Mouse (Mus musculus) right cerebral cortex, postnatal 4 days (tissue): ENCODE measurements around the gene Erbb3.
"Not testable (repeated sequence)": the region's sequence is repeated elsewhere in the genome, so short reads cannot be mapped to it uniquely, and the experiment has no call there.

Source experiments
- DNase-seq: peaks from one replicate; pipeline ENCODE4 v3.0.0-alpha.2; 2022

Gene Erbb3

DNA sequence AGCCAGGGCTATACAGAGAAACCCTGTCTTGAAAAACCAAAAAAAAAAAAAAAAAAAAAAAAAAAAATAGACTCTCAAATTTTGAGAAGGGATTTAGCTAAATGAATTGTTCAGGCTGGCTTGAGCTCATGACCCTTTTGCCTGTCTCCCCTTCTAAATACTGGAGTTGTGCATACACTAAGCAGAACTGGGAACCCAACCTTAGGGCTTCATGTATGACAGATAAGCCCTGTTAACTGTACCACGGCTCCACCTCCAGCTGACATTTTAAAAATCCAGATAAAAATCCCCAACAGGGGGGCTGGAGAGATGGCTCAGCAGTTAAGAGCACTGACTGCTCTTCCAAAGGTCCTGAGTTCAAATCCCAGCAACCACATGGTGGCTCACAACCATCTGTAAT, 33.9 kb downstream of the Erbb3 start:
- DNase-seq, result not testable (repeated sequence)

- DNase-seq, result not testable (repeated sequence)
These were observed 39.2 kb downstream of the Erbb3 start for GRCm38 (mm10) chr10:128550144-128550823.

DNA sequence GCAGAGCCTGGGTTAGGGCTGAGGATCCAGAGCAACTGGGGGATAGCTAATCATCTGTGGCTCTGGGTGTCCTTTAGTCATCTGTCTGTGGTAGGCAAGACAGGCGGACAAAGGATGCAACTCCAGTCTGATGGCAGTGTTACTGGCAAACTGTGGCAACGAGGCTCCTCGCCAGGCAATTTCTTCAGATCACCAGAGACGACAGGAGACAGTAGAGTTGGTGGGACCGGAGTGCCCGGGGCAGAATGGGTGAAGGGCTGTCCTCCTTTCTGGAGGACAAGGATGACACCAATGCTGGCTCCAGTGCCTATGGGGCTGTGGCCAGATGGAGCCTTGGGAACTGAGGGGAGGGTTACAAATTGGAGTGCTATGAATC, 39.8 kb downstream of the Erbb3 start:
- DNase-seq, result peak; percentile 28

DNA sequence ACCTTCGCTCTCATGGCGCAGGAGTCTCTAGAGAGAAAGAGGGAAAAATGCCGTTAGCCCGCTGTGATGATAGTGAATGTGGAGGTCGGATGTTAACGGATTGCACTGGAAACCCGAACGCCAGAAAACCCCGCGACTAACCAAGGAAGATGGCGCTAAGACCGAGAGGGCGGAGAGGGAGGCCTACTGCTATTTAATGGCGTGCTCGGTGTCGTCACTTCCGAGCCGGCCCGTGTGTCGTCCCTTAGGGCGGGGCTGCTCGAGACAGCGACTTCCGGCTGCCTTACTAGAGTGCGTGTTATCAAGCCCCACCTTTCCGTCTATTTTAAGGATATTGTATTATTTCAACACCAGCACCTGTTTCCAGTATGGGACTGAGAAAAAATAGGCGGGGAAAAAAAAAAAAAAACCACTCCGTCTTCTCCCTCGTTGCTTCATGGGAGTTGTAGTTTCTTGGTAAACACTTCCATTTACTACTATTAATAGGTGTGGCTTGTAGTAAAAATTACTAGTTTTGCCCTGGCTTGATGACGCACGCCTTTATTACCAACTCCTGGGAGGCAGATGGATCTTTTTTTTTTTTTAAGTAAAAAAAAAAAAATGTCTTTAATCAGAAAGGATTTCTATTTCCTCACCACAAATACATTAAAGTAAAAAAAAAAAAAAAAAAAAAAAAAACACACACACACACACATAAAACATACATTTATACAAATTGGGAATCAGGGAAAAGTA, 40.3 kb downstream of the Erbb3 start, which contains the start of gene Rpl41:
Gene Rpl41 (minus strand): TSS at position 359 of the 735 bp plus-strand sequence.
- DNase-seq, result peak; percentile 81

- DNase-seq, result peak; percentile 19
These were observed 41.2 kb downstream of the Erbb3 start for GRCm38 (mm10) chr10:128548051-128548791.

DNA sequence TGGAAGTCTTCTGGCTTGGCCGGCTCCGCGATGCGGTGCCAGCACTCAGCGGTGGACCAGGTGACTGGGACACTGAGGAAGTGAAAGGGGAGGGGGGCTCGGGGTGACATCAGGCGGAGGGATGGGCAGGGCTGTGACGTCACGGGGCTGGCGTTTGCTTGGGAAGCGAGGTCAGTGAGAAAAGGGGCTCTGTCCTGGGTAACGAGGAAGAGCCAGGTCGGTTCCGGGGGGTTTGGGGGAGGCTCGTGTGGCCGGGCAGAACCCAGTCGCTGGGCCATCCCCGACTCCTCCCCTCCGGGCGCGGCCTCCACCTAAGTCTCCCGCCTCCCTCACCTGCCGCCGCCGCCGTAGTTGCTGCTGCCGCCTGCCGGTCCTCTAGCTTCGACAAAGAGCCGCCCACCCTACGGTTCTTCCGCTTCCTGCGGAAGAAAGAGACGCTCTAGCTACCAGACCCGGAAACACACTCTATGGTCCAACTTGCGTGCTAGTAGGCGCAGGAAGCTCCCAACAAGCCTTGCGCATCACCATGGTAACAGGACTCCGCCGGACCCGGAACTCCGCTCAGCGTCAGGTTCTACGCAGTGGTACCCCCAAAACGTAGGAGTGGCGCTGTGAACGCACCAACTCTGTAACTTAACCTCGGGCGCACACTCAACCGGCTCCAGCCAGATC, 42.0 kb downstream of the Erbb3 start, which contains the start of gene Zc3h10:
Gene Zc3h10 (minus strand): TSS at position 414 of the 672 bp plus-strand sequence.
- peak; percentile 85 for DNase-seq

DNA sequence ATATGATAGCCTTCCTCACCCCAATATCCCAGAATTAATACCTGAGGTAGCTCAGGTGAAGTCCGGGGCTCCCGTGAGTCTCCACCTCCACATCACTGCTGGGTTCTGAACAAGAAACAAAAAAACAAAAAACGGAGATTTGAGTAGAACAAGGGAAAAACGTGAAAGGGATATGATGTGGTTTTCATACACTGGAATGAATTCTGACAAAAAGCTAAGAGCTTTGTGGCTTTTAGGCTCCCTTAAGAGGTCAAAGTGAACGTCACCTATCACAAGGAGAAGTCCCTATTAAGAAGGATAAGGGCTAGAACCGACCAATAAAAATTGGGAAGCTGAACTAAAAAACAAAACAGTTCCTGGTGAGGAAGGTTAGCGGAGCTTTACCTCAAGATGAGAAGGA, 42.7 kb downstream of the Erbb3 start:
- DNase-seq, result no peak

GRCm38 (mm10) chr10:128546361-128546760, 43.1 kb downstream of the Erbb3 start:
- DNase-seq, result no peak

GRCm38 (mm10) chr10:128545570-128545898, 43.9 kb downstream of the Erbb3 start:
- no peak for DNase-seq

GRCm38 (mm10) chr10:128544674-128545569, 44.5 kb downstream of the Erbb3 start:
- no peak for DNase-seq

DNA sequence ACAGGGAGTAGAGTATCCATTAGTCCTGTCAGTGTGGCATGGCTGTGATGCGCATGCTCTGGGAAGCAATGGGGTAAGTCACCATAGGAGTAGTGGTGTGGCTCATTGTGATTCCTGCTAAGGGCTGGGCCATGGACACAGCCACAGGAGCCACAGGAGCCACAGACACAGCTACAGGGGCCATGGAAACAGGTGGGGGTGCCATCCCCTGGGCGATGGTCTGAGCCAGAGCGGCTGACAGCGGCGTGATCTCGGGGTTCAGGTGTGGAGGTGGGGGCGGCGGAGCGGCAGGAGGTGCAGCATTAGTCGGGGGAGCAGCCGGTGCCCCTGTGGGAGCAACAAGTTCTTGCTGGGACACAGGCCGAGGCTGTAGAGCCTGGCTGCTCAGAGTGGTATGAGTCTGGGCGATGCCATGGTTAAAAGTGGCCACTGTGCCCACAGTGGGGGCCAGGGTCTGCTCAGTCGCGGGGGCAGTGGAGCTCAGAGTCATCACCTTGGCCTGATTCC, 45.2 kb downstream of the Erbb3 start:
- no peak for DNase-seq

- no peak for DNase-seq
These were observed 46.4 kb downstream of the Erbb3 start for GRCm38 (mm10) chr10:128543100-128543499.

DNA sequence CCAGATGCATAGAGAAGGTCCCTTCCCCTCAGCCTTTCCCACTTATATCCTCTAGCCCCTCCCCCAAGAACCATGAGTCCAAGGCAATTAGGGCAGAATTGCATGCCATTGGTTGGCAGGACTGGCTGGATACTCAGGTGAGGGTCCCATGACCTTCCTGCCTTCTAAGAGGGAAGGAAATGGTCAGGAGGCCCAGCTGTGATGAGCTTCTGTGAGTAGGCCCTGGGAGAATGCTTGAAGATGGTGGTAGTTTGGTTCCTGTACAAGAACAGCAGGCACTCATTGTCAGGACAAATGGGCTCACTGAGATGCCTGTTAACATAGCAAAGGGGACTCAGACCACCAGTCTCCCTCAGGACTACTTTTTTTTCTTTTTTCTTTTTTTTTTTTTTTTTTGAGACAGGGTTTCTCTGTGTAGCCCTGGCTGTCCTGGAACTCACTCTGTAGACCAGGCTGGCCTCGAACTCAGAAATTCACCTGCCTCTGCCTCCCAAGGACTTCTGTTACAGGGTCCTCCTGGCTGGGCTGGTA, 51.0 kb downstream of the Erbb3 start:
- DNase-seq, result no peak

- DNase-seq, result peak; percentile 69
These were observed 53.0 kb downstream of the Erbb3 start for GRCm38 (mm10) chr10:128536266-128536940.

- DNase-seq, result no peak
These were observed 53.7 kb downstream of the Erbb3 start for GRCm38 (mm10) chr10:128535624-128536265.

DNA sequence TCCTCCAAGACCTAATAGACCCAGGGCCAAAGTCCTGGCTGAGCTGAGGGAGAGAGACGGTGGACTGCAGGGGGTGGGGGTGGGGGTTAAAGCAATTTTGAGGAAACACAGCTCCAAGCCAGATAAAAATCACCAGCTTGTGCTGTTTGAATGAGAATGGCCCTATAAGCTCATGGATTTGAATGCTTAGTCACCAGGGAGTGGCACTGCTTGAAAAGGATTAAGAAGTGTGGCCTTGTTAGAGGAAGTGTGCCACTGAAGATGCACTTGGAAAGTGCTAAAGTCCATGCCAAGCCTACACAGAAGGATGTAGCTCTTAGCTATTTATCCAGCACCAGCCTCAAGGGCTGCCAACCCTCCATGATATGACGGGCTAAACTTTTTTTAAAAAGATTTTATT, 54.2 kb downstream of the Erbb3 start:
- no peak for DNase-seq

DNA sequence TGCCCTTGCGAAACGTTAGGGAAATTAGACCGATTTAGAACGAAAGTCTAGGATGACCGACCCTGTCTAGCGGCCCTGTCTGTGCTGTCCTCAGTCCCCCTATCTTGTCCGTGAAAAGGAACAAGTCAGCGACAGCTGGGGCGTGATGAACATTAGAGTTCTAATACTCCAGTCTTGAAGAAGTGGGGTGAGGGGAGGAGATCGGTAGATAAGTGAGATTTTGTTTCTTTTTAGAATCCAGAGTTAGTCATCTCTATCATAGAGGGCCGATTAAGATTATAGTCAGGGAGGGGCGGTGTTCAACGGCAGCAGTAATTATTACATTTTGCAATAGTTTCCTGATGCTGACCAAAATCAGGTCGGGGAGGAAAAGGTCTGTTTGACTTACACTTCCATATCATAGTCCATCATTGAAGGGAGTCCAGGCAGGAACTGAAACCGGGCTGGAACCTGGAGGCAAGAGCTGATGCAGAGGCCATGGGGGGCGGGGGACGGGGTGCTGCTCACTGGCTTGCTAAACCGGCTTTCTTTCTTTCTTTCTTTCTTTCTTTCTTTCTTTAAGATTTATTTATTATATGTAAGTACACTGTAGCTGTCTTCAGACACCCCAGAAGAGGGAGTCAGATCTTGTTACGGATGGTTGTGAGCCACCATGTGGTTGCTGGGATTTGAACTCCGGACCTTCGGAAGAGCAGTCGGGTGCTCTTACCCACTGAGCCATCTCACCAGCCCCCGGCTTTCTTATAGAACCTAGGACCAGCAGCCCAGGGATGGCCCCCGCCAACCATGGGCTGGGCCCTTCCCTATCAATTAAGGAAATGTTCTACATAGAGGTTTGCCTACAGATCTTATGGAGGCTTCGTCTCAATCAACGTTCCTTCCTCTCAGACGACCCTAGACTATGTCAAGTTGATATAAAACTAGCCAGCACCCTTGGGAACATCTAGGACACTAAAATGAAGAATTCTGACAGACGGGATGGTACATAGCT, 62.8 kb downstream of the Erbb3 start:
- DNase-seq, result no peak

DNA sequence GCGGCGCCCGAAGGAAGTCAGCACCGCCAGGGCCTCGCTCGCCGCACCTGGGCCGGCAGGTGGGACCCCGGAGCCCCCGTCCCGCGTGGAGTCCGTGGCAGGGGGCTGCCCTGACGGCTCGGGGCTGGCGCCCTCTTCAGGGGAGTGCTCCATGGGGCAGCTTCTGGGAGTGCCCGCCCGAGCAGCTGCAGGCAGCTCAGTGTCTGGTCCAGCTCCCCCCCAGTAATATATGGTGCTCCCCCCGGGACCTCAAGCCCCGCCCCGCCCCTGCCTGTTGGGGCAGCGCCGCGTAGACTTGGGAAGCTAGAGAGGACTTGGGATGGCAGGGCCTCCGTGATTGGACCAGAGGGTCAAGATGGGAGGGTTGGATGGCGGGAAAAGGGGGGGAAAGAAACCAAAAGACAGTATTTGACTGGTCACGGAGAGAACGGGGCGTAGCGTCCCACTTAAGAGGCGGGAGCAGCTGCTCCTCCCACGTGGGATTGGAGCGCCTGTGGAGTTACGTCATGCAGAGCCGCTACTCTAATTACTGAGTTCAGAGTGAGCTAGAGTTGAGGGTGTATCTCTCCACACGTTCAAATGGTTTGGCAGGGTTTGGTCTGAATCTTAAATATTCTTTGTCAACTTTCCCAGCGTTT, 63.7 kb downstream of the Erbb3 start, which contains the start of gene Esyt1:
Gene Esyt1 (minus strand): TSS at position 201 of the 638 bp plus-strand sequence.
- DNase-seq, result peak; percentile 73
